Mouse (Mus musculus): ENCODE data around the gene Tmed11. TPM values are rescaled to one million over a fixed set of nuclear protein-coding genes. Genes with fewer than 3 reads are reported as not detected.
"Not testable (repeated sequence)": the region's sequence is repeated elsewhere in the genome, so short reads cannot be mapped to it uniquely, and the experiment has no call there.

Gene Tmed11
- polyA plus RNA-seq, 1 experiment from 2014 or later = not detected

DNA sequence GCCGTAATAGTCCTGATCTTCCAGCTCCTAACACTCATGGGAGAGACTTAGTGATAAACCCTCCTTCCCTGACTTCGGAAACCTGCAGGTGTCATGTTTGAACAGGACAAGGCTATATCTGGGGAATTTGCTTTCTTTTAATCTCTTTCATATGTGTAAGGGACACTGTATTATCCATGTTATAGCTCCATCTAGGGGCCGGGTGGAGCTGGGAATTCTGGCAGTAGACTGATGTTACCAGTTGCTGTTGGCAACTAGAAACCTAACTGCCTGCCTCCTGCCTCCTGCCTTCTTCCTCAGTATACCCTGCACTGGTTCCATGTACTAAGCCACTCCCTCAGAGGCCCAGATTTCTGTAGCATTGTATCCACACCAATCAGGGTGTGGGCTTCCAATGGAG lies 36.8 kb downstream of the Tmed11 start:
- Histone ChIP-seq H3K36me3 (ENCODE audit: control insufficient read depth, insufficient read depth, low read length) (no peaks in the 10 kb centered on the region), H3K4me2 (ENCODE audit: low read length) (no peak overlapping the region), H3K4me3 (ENCODE audit: control insufficient read depth in 1 of 2, insufficient read depth in 1 of 2, low read depth in 1 of 2, low read length in 2 of 2) (no peak overlapping the region), H3K4me1 (ENCODE audit: control insufficient read depth in 2 of 2, insufficient read depth in 2 of 2, low read length in 2 of 2) (no peaks in the 10 kb centered on the region), H3K27ac (replicated peaks in 1 of 2; ENCODE audit: control insufficient read depth in 1 of 2, insufficient read depth in 1 of 2, low read depth in 2 of 2, low read length in 2 of 2) (no peak overlapping the region), H3K9me3 (ENCODE audit: control insufficient read depth, low read length) (no peaks in the 10 kb centered on the region), H3K9ac (ENCODE audit: low read length) (no peak overlapping the region), H3K27me3 (ENCODE audit: control insufficient read depth, insufficient read depth, low read length) (no peaks in the 10 kb centered on the region)
- 47% methylated on average over 3 of the region's 3 CpGs for WGBS
- no peak for ATAC-seq (ENCODE audit: insufficient number of reproducible peaks, insufficient read depth, low FRiP score, low read depth)

GRCm38 (mm10) chr5:108751258-108751657 lies 43.9 kb downstream of the Tmed11 start:
- H3K4me3 ChIP-seq (ENCODE audit: control insufficient read depth in 1 of 2, insufficient read depth in 1 of 2, low read depth in 1 of 2, low read length in 2 of 2); H3K27ac ChIP-seq (replicated peaks in 1 of 2; ENCODE audit: control insufficient read depth in 1 of 2, insufficient read depth in 1 of 2, low read depth in 2 of 2, low read length in 2 of 2); ATAC-seq (ENCODE audit: insufficient number of reproducible peaks, insufficient read depth, low FRiP score, low read depth); H3K4me2 ChIP-seq (ENCODE audit: low read length); H3K9me3 ChIP-seq (ENCODE audit: control insufficient read depth, low read length); H3K4me1 ChIP-seq (ENCODE audit: control insufficient read depth in 2 of 2, insufficient read depth in 2 of 2, low read length in 2 of 2); H3K36me3 ChIP-seq (ENCODE audit: control insufficient read depth, insufficient read depth, low read length); H3K27me3 ChIP-seq (ENCODE audit: control insufficient read depth, insufficient read depth, low read length); H3K9ac ChIP-seq (ENCODE audit: low read length): not testable (repeated sequence)
- WGBS = 73% methylated on average over 4 of the region's 4 CpGs

- no peak for ATAC-seq (ENCODE audit: insufficient number of reproducible peaks, insufficient read depth, low FRiP score, low read depth)
- H3K9ac ChIP-seq (ENCODE audit: low read length) = no peak overlapping the region
- H3K27me3 ChIP-seq (ENCODE audit: control insufficient read depth, insufficient read depth, low read length) = no peaks in the 10 kb centered on the region
- H3K4me2 ChIP-seq (ENCODE audit: low read length) = no peak overlapping the region
- H3K4me3 ChIP-seq (ENCODE audit: control insufficient read depth in 1 of 2, insufficient read depth in 1 of 2, low read depth in 1 of 2, low read length in 2 of 2) = no peak overlapping the region
- 51% methylated on average over 5 of the region's 5 CpGs for WGBS
- no peaks in the 10 kb centered on the region for H3K4me1 ChIP-seq (ENCODE audit: control insufficient read depth in 2 of 2, insufficient read depth in 2 of 2, low read length in 2 of 2)
- H3K9me3 ChIP-seq (ENCODE audit: control insufficient read depth, low read length) = no peaks in the 10 kb centered on the region
- no peaks in the 10 kb centered on the region for H3K36me3 ChIP-seq (ENCODE audit: control insufficient read depth, insufficient read depth, low read length)
- H3K27ac ChIP-seq (replicated peaks in 1 of 2; ENCODE audit: control insufficient read depth in 1 of 2, insufficient read depth in 1 of 2, low read depth in 2 of 2, low read length in 2 of 2) = no peak overlapping the region
These were observed 44.6 kb downstream of the Tmed11 start for GRCm38 (mm10) chr5:108750328-108751210.

GRCm38 (mm10) chr5:108744629-108745028 lies 50.5 kb downstream of the Tmed11 start:
- H3K36me3 ChIP-seq (ENCODE audit: control insufficient read depth, insufficient read depth, low read length) = no peaks in the 10 kb centered on the region
- H3K4me2 ChIP-seq (ENCODE audit: low read length) = no peak overlapping the region
- no peak overlapping the region for H3K4me3 ChIP-seq (ENCODE audit: control insufficient read depth in 1 of 2, insufficient read depth in 1 of 2, low read depth in 1 of 2, low read length in 2 of 2)
- H3K27me3 ChIP-seq (ENCODE audit: control insufficient read depth, insufficient read depth, low read length) = no peaks in the 10 kb centered on the region
- no peaks in the 10 kb centered on the region for H3K4me1 ChIP-seq (ENCODE audit: control insufficient read depth in 2 of 2, insufficient read depth in 2 of 2, low read length in 2 of 2)
- WGBS = 77% methylated on average over 3 of the region's 3 CpGs
- no peak overlapping the region for H3K9ac ChIP-seq (ENCODE audit: low read length)
- no peak overlapping the region for H3K27ac ChIP-seq (replicated peaks in 1 of 2; ENCODE audit: control insufficient read depth in 1 of 2, insufficient read depth in 1 of 2, low read depth in 2 of 2, low read length in 2 of 2)
- no peaks in the 10 kb centered on the region for H3K9me3 ChIP-seq (ENCODE audit: control insufficient read depth, low read length)
- no peak for ATAC-seq (ENCODE audit: insufficient number of reproducible peaks, insufficient read depth, low FRiP score, low read depth)

GRCm38 (mm10) chr5:108743856-108744255 lies 51.3 kb downstream of the Tmed11 start:
- no peaks in the 10 kb centered on the region for H3K9me3 ChIP-seq (ENCODE audit: control insufficient read depth, low read length)
- no peaks in the 10 kb centered on the region for H3K4me1 ChIP-seq (ENCODE audit: control insufficient read depth in 2 of 2, insufficient read depth in 2 of 2, low read length in 2 of 2)
- H3K9ac ChIP-seq (ENCODE audit: low read length) = no peak overlapping the region
- no peaks in the 10 kb centered on the region for H3K36me3 ChIP-seq (ENCODE audit: control insufficient read depth, insufficient read depth, low read length)
- no peak for ATAC-seq (ENCODE audit: insufficient number of reproducible peaks, insufficient read depth, low FRiP score, low read depth)
- 57% methylated on average over 2 of the region's 2 CpGs for WGBS
- no peak overlapping the region for H3K4me3 ChIP-seq (ENCODE audit: control insufficient read depth in 1 of 2, insufficient read depth in 1 of 2, low read depth in 1 of 2, low read length in 2 of 2)
- no peak overlapping the region for H3K27ac ChIP-seq (replicated peaks in 1 of 2; ENCODE audit: control insufficient read depth in 1 of 2, insufficient read depth in 1 of 2, low read depth in 2 of 2, low read length in 2 of 2)
- no peak overlapping the region for H3K4me2 ChIP-seq (ENCODE audit: low read length)
- H3K27me3 ChIP-seq (ENCODE audit: control insufficient read depth, insufficient read depth, low read length) = no peaks in the 10 kb centered on the region

- WGBS = 68% methylated on average over 2 of the region's 2 CpGs
- Histone ChIP-seq H3K4me1 (ENCODE audit: control insufficient read depth in 2 of 2, insufficient read depth in 2 of 2, low read length in 2 of 2) (no peaks in the 10 kb centered on the region), H3K36me3 (ENCODE audit: control insufficient read depth, insufficient read depth, low read length) (no peaks in the 10 kb centered on the region), H3K27me3 (ENCODE audit: control insufficient read depth, insufficient read depth, low read length) (no peaks in the 10 kb centered on the region), H3K4me2 (ENCODE audit: low read length) (no peak overlapping the region), H3K9me3 (ENCODE audit: control insufficient read depth, low read length) (no peaks in the 10 kb centered on the region), H3K27ac (replicated peaks in 1 of 2; ENCODE audit: control insufficient read depth in 1 of 2, insufficient read depth in 1 of 2, low read depth in 2 of 2, low read length in 2 of 2) (no peak overlapping the region), H3K9ac (ENCODE audit: low read length) (no peak overlapping the region), H3K4me3 (ENCODE audit: control insufficient read depth in 1 of 2, insufficient read depth in 1 of 2, low read depth in 1 of 2, low read length in 2 of 2) (no peak overlapping the region)
- no peak for ATAC-seq (ENCODE audit: insufficient number of reproducible peaks, insufficient read depth, low FRiP score, low read depth)
These were observed 52.6 kb downstream of the Tmed11 start for GRCm38 (mm10) chr5:108742596-108742995.

GRCm38 (mm10) chr5:108741844-108742243 lies 53.3 kb downstream of the Tmed11 start:
- Histone ChIP-seq H3K4me3 (ENCODE audit: control insufficient read depth in 1 of 2, insufficient read depth in 1 of 2, low read depth in 1 of 2, low read length in 2 of 2) (no peak overlapping the region), H3K36me3 (ENCODE audit: control insufficient read depth, insufficient read depth, low read length) (no peaks in the 10 kb centered on the region), H3K4me1 (ENCODE audit: control insufficient read depth in 2 of 2, insufficient read depth in 2 of 2, low read length in 2 of 2) (no peaks in the 10 kb centered on the region), H3K4me2 (ENCODE audit: low read length) (no peak overlapping the region), H3K27ac (replicated peaks in 1 of 2; ENCODE audit: control insufficient read depth in 1 of 2, insufficient read depth in 1 of 2, low read depth in 2 of 2, low read length in 2 of 2) (no peak overlapping the region), H3K9ac (ENCODE audit: low read length) (no peak overlapping the region), H3K27me3 (ENCODE audit: control insufficient read depth, insufficient read depth, low read length) (no peaks in the 10 kb centered on the region), H3K9me3 (ENCODE audit: control insufficient read depth, low read length) (no peaks in the 10 kb centered on the region)
- WGBS = 74% methylated on average over 2 of the region's 2 CpGs
- no peak for ATAC-seq (ENCODE audit: insufficient number of reproducible peaks, insufficient read depth, low FRiP score, low read depth)

- Histone ChIP-seq H3K27ac (replicated peaks in 1 of 2; ENCODE audit: control insufficient read depth in 1 of 2, insufficient read depth in 1 of 2, low read depth in 2 of 2, low read length in 2 of 2) (no peak overlapping the region), H3K9me3 (ENCODE audit: control insufficient read depth, low read length) (no peaks in the 10 kb centered on the region), H3K9ac (ENCODE audit: low read length) (no peak overlapping the region), H3K27me3 (ENCODE audit: control insufficient read depth, insufficient read depth, low read length) (no peaks in the 10 kb centered on the region), H3K36me3 (ENCODE audit: control insufficient read depth, insufficient read depth, low read length) (no peaks in the 10 kb centered on the region), H3K4me2 (ENCODE audit: low read length) (no peak overlapping the region), H3K4me1 (ENCODE audit: control insufficient read depth in 2 of 2, insufficient read depth in 2 of 2, low read length in 2 of 2) (no peaks in the 10 kb centered on the region), H3K4me3 (ENCODE audit: control insufficient read depth in 1 of 2, insufficient read depth in 1 of 2, low read depth in 1 of 2, low read length in 2 of 2) (no peak overlapping the region)
- 91% methylated on average over 1 of the region's 1 CpGs for WGBS
- no peak for ATAC-seq (ENCODE audit: insufficient number of reproducible peaks, insufficient read depth, low FRiP score, low read depth)
These were observed 67.7 kb downstream of the Tmed11 start for GRCm38 (mm10) chr5:108727425-108727824.
